Mouse (Mus musculus) cortical plate, adult 2 months (tissue): ENCODE measurements around the gene Tmc2.

Experiments used
- CTCF ChIP-seq: fragments of 200-500 bp; IDR thresholded peaks from 2 replicates; pipeline ENCODE4 v1.5.1; 2011; ENCODE audit warnings: mild to moderate bottlenecking, control low read depth, low read length; ENCODE audit not compliant: insufficient read depth; ENCODE audit errors: extremely low read depth
- POLR2A ChIP-seq: fragments of 200-500 bp; IDR thresholded peaks from 2 replicates; pipeline ENCODE4 v1.6.1; 2011; ENCODE audit warnings: mild to moderate bottlenecking, low read length, control low read depth; ENCODE audit not compliant: insufficient read depth; ENCODE audit errors: extremely low read depth

DNA sequence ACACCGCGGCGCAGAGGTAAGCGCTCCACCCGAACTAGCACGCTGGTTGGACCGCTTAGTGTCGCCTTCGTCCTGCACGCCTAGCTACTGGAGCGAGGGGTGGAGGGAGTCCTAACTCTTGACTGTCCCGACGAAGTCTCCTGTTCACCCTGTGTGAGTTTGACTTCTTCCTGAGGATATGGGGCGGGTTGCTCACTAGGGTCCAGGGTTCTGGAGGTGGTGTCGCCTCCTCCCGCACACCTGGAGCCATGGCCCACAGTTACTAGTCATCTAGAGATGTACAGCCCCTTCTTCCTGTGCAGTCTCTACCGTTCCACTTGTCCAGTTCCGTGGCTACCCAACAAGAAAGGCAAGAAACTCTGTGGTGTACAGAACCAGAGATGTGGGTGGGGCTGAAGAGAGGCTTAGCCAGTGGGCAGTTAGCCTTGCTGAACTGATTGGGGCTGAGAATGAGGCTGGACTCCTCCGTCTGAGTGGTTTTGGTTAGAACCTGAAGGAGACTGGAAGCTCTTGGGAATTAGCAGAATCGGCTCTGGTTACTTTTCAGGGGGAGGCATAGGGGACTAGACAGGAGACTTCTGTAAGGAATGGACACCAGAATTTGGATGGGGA lies 101.2 kb downstream of the Tmc2 start:
- TF ChIP-seq CTCF (no peak), POLR2A (no peak)
